Mouse (Mus musculus): ENCODE data around the gene P2rx4. TPM values are rescaled to one million over a fixed set of nuclear protein-coding genes. Genes with fewer than 3 reads are reported as not detected.
A peak's percentile ranks its signal among the peaks of the same experiment; 100 is the strongest.

Gene P2rx4
- polyA plus RNA-seq, 1 experiment from 2014 or later: 17.0 TPM

- H3K4me2 ChIP-seq: no peak overlapping the region
- no peak overlapping the region for H3K9ac ChIP-seq
- no peak overlapping the region for H3K27ac ChIP-seq (replicated peaks)
- H3K4me1 ChIP-seq (replicated peaks): peaks cover 12% of the 10 kb centered on the region
- H3K4me3 ChIP-seq: no peak overlapping the region
- H3K36me3 ChIP-seq: peaks cover 12% of the 10 kb centered on the region
- H3K9me3 ChIP-seq: no peaks in the 10 kb centered on the region
- no peak for ATAC-seq (ENCODE audit: low FRiP score, low read depth)
- no peaks in the 10 kb centered on the region for H3K27me3 ChIP-seq
- WGBS: 89% methylated on average over 11 of the region's 11 CpGs
These were observed 59.9 kb downstream of the P2rx4 start for GRCm38 (mm10) chr5:122767283-122767682.

- Histone ChIP-seq H3K4me3 (no peak overlapping the region), H3K27me3 (no peaks in the 10 kb centered on the region), H3K9ac (no peak overlapping the region), H3K9me3 (no peaks in the 10 kb centered on the region), H3K4me2 (no peak overlapping the region), H3K4me1 (replicated peaks) (peaks cover 12% of the 10 kb centered on the region), H3K27ac (replicated peaks) (no peak overlapping the region), H3K36me3 (peaks cover 2% of the 10 kb centered on the region; the same call in 1 of the 2 replicates)
- peak; percentile 42; the same call in 1 of the 2 replicates for ATAC-seq (ENCODE audit: low FRiP score, low read depth)
- 83% methylated on average over 15 of the region's 15 CpGs for WGBS
These were observed 61.8 kb downstream of the P2rx4 start for GRCm38 (mm10) chr5:122769101-122769568.

GRCm38 (mm10) chr5:122770304-122770703 lies 63.0 kb downstream of the P2rx4 start:
- peaks cover 12% of the 10 kb centered on the region for H3K4me1 ChIP-seq (replicated peaks)
- no peak for ATAC-seq (ENCODE audit: low FRiP score, low read depth)
- H3K36me3 ChIP-seq: peaks cover 2% of the 10 kb centered on the region; the same call in 1 of the 2 replicates
- H3K4me2 ChIP-seq: no peak overlapping the region
- no peaks in the 10 kb centered on the region for H3K9me3 ChIP-seq
- peak overlapping the region; percentile 70 for H3K27ac ChIP-seq (replicated peaks)
- H3K27me3 ChIP-seq: no peaks in the 10 kb centered on the region
- H3K4me3 ChIP-seq: no peak overlapping the region
- 57% methylated on average over 7 of the region's 7 CpGs for WGBS
- H3K9ac ChIP-seq: no peak overlapping the region; the same call in 1 of the 2 replicates

GRCm38 (mm10) chr5:122770806-122771261 lies 63.5 kb downstream of the P2rx4 start:
- WGBS: 51% methylated on average over 10 of the region's 10 CpGs
- ATAC-seq (ENCODE audit: low FRiP score, low read depth): peak; percentile 40; the same call in 1 of the 2 replicates
- Histone ChIP-seq H3K9me3 (no peaks in the 10 kb centered on the region), H3K27me3 (no peaks in the 10 kb centered on the region), H3K4me3 (no peak overlapping the region), H3K36me3 (peaks cover 2% of the 10 kb centered on the region; the same call in 1 of the 2 replicates), H3K4me1 (replicated peaks) (peaks cover 12% of the 10 kb centered on the region), H3K27ac (replicated peaks) (peak overlapping the region; percentile 70), H3K9ac (no peak overlapping the region), H3K4me2 (0 out of 2 replicates have a peak overlapping the region, but pooled peaks have one; percentile 5)

GRCm38 (mm10) chr5:122771428-122771827 lies 64.1 kb downstream of the P2rx4 start:
- 86% methylated on average over 9 of the region's 9 CpGs for WGBS
- H3K27ac ChIP-seq (replicated peaks): no peak overlapping the region
- no peak overlapping the region for H3K4me2 ChIP-seq
- H3K36me3 ChIP-seq: peaks cover 2% of the 10 kb centered on the region; the same call in 1 of the 2 replicates
- H3K27me3 ChIP-seq: no peaks in the 10 kb centered on the region
- H3K4me3 ChIP-seq: no peak overlapping the region
- no peaks in the 10 kb centered on the region for H3K9me3 ChIP-seq
- peaks cover 12% of the 10 kb centered on the region for H3K4me1 ChIP-seq (replicated peaks)
- no peak overlapping the region for H3K9ac ChIP-seq
- ATAC-seq (ENCODE audit: low FRiP score, low read depth): no peak

- Histone ChIP-seq H3K9ac (no peak overlapping the region), H3K27me3 (no peaks in the 10 kb centered on the region), H3K9me3 (no peaks in the 10 kb centered on the region), H3K36me3 (no peaks in the 10 kb centered on the region), H3K4me1 (replicated peaks) (peaks cover 28% of the 10 kb centered on the region), H3K4me2 (no peak overlapping the region), H3K4me3 (no peak overlapping the region), H3K27ac (replicated peaks) (no peak overlapping the region)
- WGBS: 84% methylated on average over 11 of the region's 11 CpGs
- no peak for ATAC-seq (ENCODE audit: low FRiP score, low read depth)
These were observed 66.4 kb downstream of the P2rx4 start for GRCm38 (mm10) chr5:122773756-122774155.

- no peaks in the 10 kb centered on the region for H3K36me3 ChIP-seq
- WGBS: 81% methylated on average over 28 of the region's 28 CpGs
- no peak overlapping the region for H3K27ac ChIP-seq (replicated peaks)
- H3K4me3 ChIP-seq: no peak overlapping the region
- no peak for ATAC-seq (ENCODE audit: low FRiP score, low read depth)
- H3K4me1 ChIP-seq (replicated peaks): peaks cover 31% of the 10 kb centered on the region
- no peaks in the 10 kb centered on the region for H3K9me3 ChIP-seq
- no peak overlapping the region for H3K9ac ChIP-seq
- no peaks in the 10 kb centered on the region for H3K27me3 ChIP-seq
- no peak overlapping the region for H3K4me2 ChIP-seq
These were observed 67.6 kb downstream of the P2rx4 start for GRCm38 (mm10) chr5:122774743-122775611.

- no peaks in the 10 kb centered on the region for H3K36me3 ChIP-seq
- no peak overlapping the region for H3K4me2 ChIP-seq
- H3K9me3 ChIP-seq: no peaks in the 10 kb centered on the region
- no peak overlapping the region for H3K27ac ChIP-seq (replicated peaks)
- H3K4me1 ChIP-seq (replicated peaks): peaks cover 28% of the 10 kb centered on the region
- H3K9ac ChIP-seq: no peak overlapping the region
- no peak overlapping the region for H3K4me3 ChIP-seq
- 86% methylated on average over 14 of the region's 14 CpGs for WGBS
- H3K27me3 ChIP-seq: no peaks in the 10 kb centered on the region
- ATAC-seq (ENCODE audit: low FRiP score, low read depth): no peak
These were observed 68.4 kb downstream of the P2rx4 start for GRCm38 (mm10) chr5:122775646-122776286.

- Histone ChIP-seq H3K36me3 (no peaks in the 10 kb centered on the region), H3K4me3 (peak overlapping the region; percentile 94; the same call in 1 of the 2 replicates), H3K27me3 (no peaks in the 10 kb centered on the region), H3K4me1 (replicated peaks) (peaks cover 21% of the 10 kb centered on the region), H3K4me2 (peak overlapping the region; percentile 92; the same call in 1 of the 2 replicates), H3K27ac (replicated peaks) (no peak overlapping the region), H3K9ac (no peak overlapping the region), H3K9me3 (no peaks in the 10 kb centered on the region)
- WGBS: 36% methylated on average over 2 of the region's 2 CpGs
- ATAC-seq (ENCODE audit: low FRiP score, low read depth): no peak
These were observed 70.0 kb downstream of the P2rx4 start for GRCm38 (mm10) chr5:122777322-122777721.

- H3K9ac ChIP-seq: peak overlapping the region; percentile 89
- H3K4me1 ChIP-seq (replicated peaks): peaks cover 21% of the 10 kb centered on the region
- no peaks in the 10 kb centered on the region for H3K36me3 ChIP-seq
- peak; percentile 60; the same call in 1 of the 2 replicates for ATAC-seq (ENCODE audit: low FRiP score, low read depth)
- peak overlapping the region; percentile 92 for H3K4me2 ChIP-seq
- WGBS: 1% methylated on average over 40 of the region's 55 CpGs
- peak overlapping the region; percentile 75 for H3K27ac ChIP-seq (replicated peaks)
- H3K27me3 ChIP-seq: no peaks in the 10 kb centered on the region
- no peaks in the 10 kb centered on the region for H3K9me3 ChIP-seq
- H3K4me3 ChIP-seq: peak overlapping the region; percentile 94
These were observed 71.2 kb downstream of the P2rx4 start for GRCm38 (mm10) chr5:122778231-122779226.

Data from hindbrain, embryonic 15.5 days (tissue).